Mouse (Mus musculus): ENCODE data around the gene Tcl1b2.
"Not testable (repeated sequence)": the region's sequence is repeated elsewhere in the genome, so short reads cannot be mapped to it uniquely, and the experiment has no call there.

Tcl1b2 gene

GRCm38 (mm10) chr12:105173366-105173765, 27.6 kb downstream of the Tcl1b2 start:
- no peak for DNase-seq (ENCODE audit: low spot score in 2 of 2)

DNA sequence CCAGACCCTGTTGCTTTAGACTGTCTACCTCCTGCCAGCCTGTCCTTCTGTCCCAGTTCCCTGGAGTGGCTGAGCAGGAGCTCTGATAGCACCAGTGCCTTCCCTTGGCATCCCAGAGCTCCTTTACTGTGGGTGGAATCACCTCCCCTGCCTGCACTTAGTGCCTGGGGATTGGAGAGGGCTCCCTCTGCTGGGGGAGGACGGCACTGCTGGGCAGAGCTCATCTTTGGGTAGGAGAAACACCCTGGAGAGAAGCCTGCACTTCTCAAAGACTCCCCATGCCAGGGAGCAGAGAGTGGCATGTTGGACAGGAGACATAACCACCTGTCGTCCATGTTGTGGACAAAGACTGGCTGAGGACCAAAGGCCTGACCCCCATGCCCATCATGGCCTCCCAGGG, 28.5 kb downstream of the Tcl1b2 start:
- DNase-seq (ENCODE audit: low spot score in 2 of 2) = peak; percentile 30 to 36

- not testable (repeated sequence) for DNase-seq (ENCODE audit: low spot score in 2 of 2)
Observed at GRCm38 (mm10) chr12:105176044-105176443, 30.2 kb downstream of the Tcl1b2 start, which contains the start of gene Tcl1b5. Tcl1b5 (plus strand) TSS chr12:105176344.

GRCm38 (mm10) chr12:105181040-105181644, 35.3 kb downstream of the Tcl1b2 start:
- DNase-seq (ENCODE audit: low spot score in 2 of 2) = not testable (repeated sequence)

DNA sequence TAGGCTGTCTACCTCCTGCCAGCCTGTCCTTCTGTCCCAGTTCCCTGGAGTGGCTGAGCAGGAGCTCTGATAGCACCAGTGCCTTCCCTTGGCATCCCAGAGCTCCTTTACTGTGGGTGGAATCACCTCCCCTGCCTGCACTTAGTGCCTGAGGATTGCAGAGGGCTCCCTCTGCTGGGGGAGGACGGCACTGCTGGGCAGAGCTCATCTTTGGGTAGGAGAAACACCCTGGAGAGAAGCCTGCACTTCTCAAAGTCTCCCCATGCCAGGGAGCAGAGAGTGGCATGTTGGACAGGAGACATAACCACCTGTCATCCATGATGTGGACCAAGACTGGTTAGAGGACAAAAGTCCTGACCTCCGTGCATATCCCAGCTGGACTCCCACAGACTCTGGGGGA, 43.2 kb downstream of the Tcl1b2 start:
- DNase-seq (ENCODE audit: low spot score in 2 of 2) = peak in 1 of 2 experiments; percentile 1

DNA sequence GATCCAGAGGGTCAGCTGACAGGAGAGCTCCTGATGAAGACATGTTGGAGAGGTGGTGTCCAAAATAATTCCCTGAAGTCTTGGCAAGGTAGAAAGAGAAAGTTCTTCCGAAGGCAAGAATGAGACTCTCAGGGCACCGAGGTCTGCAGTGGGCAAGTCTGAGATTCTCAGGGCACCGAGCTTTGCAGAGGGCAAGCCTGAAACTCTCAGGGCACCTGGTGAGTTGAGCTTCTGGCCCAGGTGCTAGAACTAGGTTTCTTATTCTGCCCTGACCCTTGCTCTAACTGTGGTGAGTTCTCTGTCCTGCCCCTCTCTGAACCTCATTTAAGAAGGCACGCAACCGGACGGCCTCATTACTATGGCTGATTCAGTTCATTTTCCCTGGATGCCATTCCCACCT, 44.9 kb downstream of the Tcl1b2 start, which contains the start of gene Tcl1b3:
TSS of gene Tcl1b3 (plus strand) at position 301 of the 400 bp plus-strand sequence.
- DNase-seq (ENCODE audit: low spot score in 2 of 2) = not testable (repeated sequence)

GRCm38 (mm10) chr12:105199684-105200497, 54.1 kb downstream of the Tcl1b2 start:
- DNase-seq (ENCODE audit: low spot score in 2 of 2) = not testable (repeated sequence)

GRCm38 (mm10) chr12:105201657-105202056, 55.8 kb downstream of the Tcl1b2 start, which contains the start of gene Tcl1b4:
Tcl1b4 (plus strand) TSS chr12:105201957.
- not testable (repeated sequence) for DNase-seq (ENCODE audit: low spot score in 2 of 2)

All from urinary bladder, postnatal 36 days (tissue).